Mouse (Mus musculus): Measurements from ENCODE around the gene Zfp358. TPM values are rescaled to one million over a fixed set of nuclear protein-coding genes. Genes with fewer than 3 reads are reported as not detected.

Gene Zfp358
- polyA plus RNA-seq, 1 experiment from 2014 or later = 32.6 TPM

- Histone ChIP-seq H3K27me3 (replicated peaks) (no peaks in the 10 kb centered on the region), H3K4me2 (replicated peaks) (no peak overlapping the region), H3K4me3 (replicated peaks) (no peak overlapping the region), H3K9ac (no peak overlapping the region), H3K27ac (no peak overlapping the region), H3K36me3 (peaks cover 20% of the 10 kb centered on the region), H3K9me3 (no peaks in the 10 kb centered on the region), H3K4me1 (replicated peaks) (no peaks in the 10 kb centered on the region)
- WGBS = 87% methylated on average over 6 of the region's 6 CpGs
- peak; percentile 83 for ATAC-seq
These were observed 15.2 kb downstream of the Zfp358 start for GRCm38 (mm10) chr8:3507979-3508754.

GRCm38 (mm10) chr8:3514681-3515247, 21.8 kb downstream of the Zfp358 start:
- no peak overlapping the region for H3K9ac ChIP-seq
- peak overlapping the region; percentile 61 for H3K4me3 ChIP-seq (replicated peaks)
- H3K27me3 ChIP-seq (replicated peaks) = no peaks in the 10 kb centered on the region
- 32% methylated on average over 13 of the region's 13 CpGs for WGBS
- no peaks in the 10 kb centered on the region; the same call in 1 of the 2 replicates for H3K4me1 ChIP-seq (replicated peaks)
- H3K27ac ChIP-seq = no peak overlapping the region
- no peaks in the 10 kb centered on the region for H3K9me3 ChIP-seq
- H3K4me2 ChIP-seq (replicated peaks) = peak overlapping the region; percentile 89
- ATAC-seq = no peak
- H3K36me3 ChIP-seq = peaks cover 4% of the 10 kb centered on the region; the same call in 1 of the 2 replicates

GRCm38 (mm10) chr8:3515260-3515671, 22.3 kb downstream of the Zfp358 start, which contains the start of gene Pnpla6:
Gene Pnpla6, plus strand, starts transcription at chr8:3515384.
- Histone ChIP-seq H3K9me3 (no peaks in the 10 kb centered on the region), H3K27ac (peak within 1 kb of the TSS; percentile 67), H3K4me3 (replicated peaks) (peak within 1 kb of the TSS; percentile 61), H3K36me3 (peaks cover 4% of the 10 kb centered on the region; the same call in 1 of the 2 replicates), H3K27me3 (replicated peaks) (no peaks in the 10 kb centered on the region), H3K4me1 (replicated peaks) (no peaks in the 10 kb centered on the region; the same call in 1 of the 2 replicates), H3K4me2 (replicated peaks) (peak within 1 kb of the TSS; percentile 89), H3K9ac (peak within 1 kb of the TSS; percentile 55)
- under 1% methylated on average over 25 of the region's 25 CpGs for WGBS
- ATAC-seq = peak; percentile 73

GRCm38 (mm10) chr8:3515771-3516417, 23.0 kb downstream of the Zfp358 start:
- Histone ChIP-seq H3K27ac (peak overlapping the region; percentile 67), H3K27me3 (replicated peaks) (no peaks in the 10 kb centered on the region), H3K4me1 (replicated peaks) (no peaks in the 10 kb centered on the region; the same call in 1 of the 2 replicates), H3K4me2 (replicated peaks) (peak overlapping the region; percentile 89), H3K36me3 (peaks cover 4% of the 10 kb centered on the region; the same call in 1 of the 2 replicates), H3K9me3 (no peaks in the 10 kb centered on the region), H3K4me3 (replicated peaks) (peak overlapping the region; percentile 61), H3K9ac (peak overlapping the region; percentile 55)
- WGBS = under 1% methylated on average over 25 of the region's 25 CpGs
- ATAC-seq = peak; percentile 53

- Histone ChIP-seq H3K9me3 (no peaks in the 10 kb centered on the region), H3K4me1 (replicated peaks) (no peaks in the 10 kb centered on the region; the same call in 1 of the 2 replicates), H3K27ac (peak overlapping the region; percentile 67), H3K9ac (peak overlapping the region; percentile 55), H3K36me3 (no peaks in the 10 kb centered on the region), H3K27me3 (replicated peaks) (no peaks in the 10 kb centered on the region), H3K4me3 (replicated peaks) (peak overlapping the region; percentile 61), H3K4me2 (replicated peaks) (peak overlapping the region; percentile 89)
- peak; percentile 90 for ATAC-seq
- under 1% methylated on average over 36 of the region's 36 CpGs for WGBS
These were observed 23.6 kb downstream of the Zfp358 start for GRCm38 (mm10) chr8:3516450-3517116.

- 1% methylated on average over 16 of the region's 16 CpGs for WGBS
- Histone ChIP-seq H3K36me3 (0 out of 2 replicates have a peak, but pooled peaks cover 3% of the 10 kb centered on the region), H3K27me3 (replicated peaks) (no peaks in the 10 kb centered on the region), H3K9ac (peak overlapping the region; percentile 50), H3K4me1 (replicated peaks) (no peaks in the 10 kb centered on the region; the same call in 1 of the 2 replicates), H3K4me3 (replicated peaks) (peak overlapping the region; percentile 61), H3K4me2 (replicated peaks) (peak overlapping the region; percentile 89), H3K9me3 (no peaks in the 10 kb centered on the region), H3K27ac (peak overlapping the region; percentile 67)
- ATAC-seq = no peak
These were observed 24.2 kb downstream of the Zfp358 start for GRCm38 (mm10) chr8:3517117-3517495.

GRCm38 (mm10) chr8:3522007-3522697, 29.2 kb downstream of the Zfp358 start:
- H3K27me3 ChIP-seq (replicated peaks) = no peaks in the 10 kb centered on the region
- WGBS = 86% methylated on average over 13 of the region's 13 CpGs
- no peak overlapping the region for H3K9ac ChIP-seq
- H3K4me2 ChIP-seq (replicated peaks) = no peak overlapping the region
- H3K4me3 ChIP-seq (replicated peaks) = no peak overlapping the region
- H3K36me3 ChIP-seq = peaks cover 18% of the 10 kb centered on the region
- H3K4me1 ChIP-seq (replicated peaks) = no peaks in the 10 kb centered on the region; the same call in 1 of the 2 replicates
- H3K27ac ChIP-seq = no peak overlapping the region
- peak; percentile 68; the same call in 1 of the 2 replicates for ATAC-seq
- no peaks in the 10 kb centered on the region for H3K9me3 ChIP-seq

- Histone ChIP-seq H3K27me3 (replicated peaks) (no peaks in the 10 kb centered on the region), H3K4me2 (replicated peaks) (no peak overlapping the region), H3K4me1 (replicated peaks) (no peaks in the 10 kb centered on the region), H3K4me3 (replicated peaks) (no peak overlapping the region), H3K36me3 (peaks cover 9% of the 10 kb centered on the region; the same call in 1 of the 2 replicates), H3K27ac (no peak overlapping the region), H3K9ac (no peak overlapping the region), H3K9me3 (no peaks in the 10 kb centered on the region)
- ATAC-seq = no peak
- WGBS = 93% methylated on average over 5 of the region's 5 CpGs
These were observed 37.9 kb downstream of the Zfp358 start for GRCm38 (mm10) chr8:3530816-3531215.

- Histone ChIP-seq H3K9ac (no peak overlapping the region), H3K9me3 (no peaks in the 10 kb centered on the region), H3K27ac (no peak overlapping the region), H3K4me3 (replicated peaks) (no peak overlapping the region), H3K27me3 (replicated peaks) (no peaks in the 10 kb centered on the region), H3K4me1 (replicated peaks) (no peaks in the 10 kb centered on the region), H3K4me2 (replicated peaks) (no peak overlapping the region), H3K36me3 (peaks cover 9% of the 10 kb centered on the region; the same call in 1 of the 2 replicates)
- WGBS = 95% methylated on average over 18 of the region's 18 CpGs
- no peak for ATAC-seq
These were observed 39.0 kb downstream of the Zfp358 start for GRCm38 (mm10) chr8:3531936-3532335.

- Histone ChIP-seq H3K9ac (no peak overlapping the region), H3K9me3 (no peaks in the 10 kb centered on the region), H3K4me2 (replicated peaks) (no peak overlapping the region), H3K4me1 (replicated peaks) (no peaks in the 10 kb centered on the region), H3K4me3 (replicated peaks) (no peak overlapping the region), H3K27me3 (replicated peaks) (no peaks in the 10 kb centered on the region), H3K27ac (no peak overlapping the region), H3K36me3 (peaks cover 28% of the 10 kb centered on the region)
- WGBS = 62% methylated on average over 15 of the region's 15 CpGs
- peak; percentile 61 for ATAC-seq
These were observed 43.3 kb downstream of the Zfp358 start for GRCm38 (mm10) chr8:3536053-3536841.

- WGBS = 93% methylated on average over 9 of the region's 9 CpGs
- no peaks in the 10 kb centered on the region for H3K9me3 ChIP-seq
These were observed 44.0 kb downstream of the Zfp358 start for GRCm38 (mm10) chr8:3536940-3537339.

More at GRCm38 (mm10) chr8:3536940-3537339, 44.0 kb downstream of the Zfp358 start:
- Histone ChIP-seq H3K27ac (no peak overlapping the region), H3K36me3 (peaks cover 29% of the 10 kb centered on the region), H3K4me3 (replicated peaks) (no peak overlapping the region), H3K4me2 (replicated peaks) (no peak overlapping the region), H3K27me3 (replicated peaks) (no peaks in the 10 kb centered on the region), H3K9ac (no peak overlapping the region), H3K4me1 (replicated peaks) (no peaks in the 10 kb centered on the region)
- peak; percentile 52 for ATAC-seq
